In genomic region chr10:94095743-94096465, GRCm38 (mm10) we compare ENCODE assay signal across 15 mouse cellular contexts. TPM values are rescaled to one million over a fixed set of nuclear protein-coding genes. Genes with fewer than 3 reads are reported as not detected.
DNase-seq lines count a peak whose midpoint lies in the region; ATAC-seq and TF ChIP-seq lines count a peak whose summit lies in the region.
"Had no signal": no experiment of that assay in that cellular context is flagged by ENCODE, and none has a peak within 500 bp of the region (broad histone marks: within the 10 kb centered on the region; RNA-seq: fewer than 3 reads in every experiment).

No protein-coding gene starts in this region.

- H3K4me3 ChIP-seq in liver, adult 2 months (ENCODE audit: insufficient read depth, low read depth, low read length) = no peak overlapping the region
- H3K4me3 ChIP-seq in liver, postnatal 0 days (ENCODE audit: low read depth, low read length) = no peak overlapping the region
- 0 out of 2 replicates have a peak overlapping the region, but pooled peaks have one; percentile 15 for H3K4me3 ChIP-seq in lung, postnatal 0 days (ENCODE audit: low read depth, low read length)
- H3K4me3 ChIP-seq in midbrain, embryonic 11.5 days (ENCODE audit: low read depth, low read length) = no peak overlapping the region
- H3K4me3 ChIP-seq: erythroblast, embryonic 14.5 days; megakaryocyte, embryonic 14.5 days had no signal

- TF ChIP-seq POLR2A in liver, adult 2 months (IDR thresholded peaks at IDR 0.05; ENCODE audit: extremely low read depth, insufficient read depth, low read length) = no peak

- H3K36me3 ChIP-seq in liver, adult 2 months (ENCODE audit: control insufficient read depth, insufficient read depth, low read length) = peaks cover 29% of the 10 kb centered on the region
- peaks cover 15% of the 10 kb centered on the region for H3K36me3 ChIP-seq in liver, postnatal 0 days (replicated peaks; ENCODE audit: insufficient read depth, low read length)
- H3K36me3 ChIP-seq in lung, postnatal 0 days (ENCODE audit: insufficient read depth, low read length) = no peaks in the 10 kb centered on the region
- no peaks in the 10 kb centered on the region for H3K36me3 ChIP-seq in midbrain, embryonic 11.5 days (ENCODE audit: control insufficient read depth, insufficient read depth, low read length)

- H3K27me3 ChIP-seq in liver, adult 2 months (ENCODE audit: control insufficient read depth, insufficient read depth, low read length) = no peaks in the 10 kb centered on the region
- H3K27me3 ChIP-seq in liver, postnatal 0 days (ENCODE audit: insufficient read depth, low read length) = no peaks in the 10 kb centered on the region
- H3K27me3 ChIP-seq in lung, postnatal 0 days (replicated peaks; ENCODE audit: insufficient read depth, low read length) = no peaks in the 10 kb centered on the region
- no peaks in the 10 kb centered on the region for H3K27me3 ChIP-seq in midbrain, embryonic 11.5 days (ENCODE audit: control insufficient read depth, insufficient read depth, low read length)

- ATAC-seq in liver, postnatal 0 days = no peak
- peak; percentile 58 for ATAC-seq in lung, postnatal 0 days
- no peak for ATAC-seq in midbrain, embryonic 11.5 days (ENCODE audit: low FRiP score)
- no peak for ATAC-seq in megakaryocyte progenitor cell, adult 5-6 weeks (replicated peaks; ENCODE audit: poor library complexity)
- ATAC-seq: forebrain, embryonic 14.5 days had no signal

- H3K79me2 ChIP-seq in liver, adult 2 months (ENCODE audit: control insufficient read depth, insufficient read depth, low read length) = 0 out of 2 replicates have a peak, but pooled peaks cover 5% of the 10 kb centered on the region

- no peak overlapping the region for H3K4me2 ChIP-seq in liver, postnatal 0 days (ENCODE audit: low read depth, low read length)
- peak overlapping the region; percentile 25 for H3K4me2 ChIP-seq in lung, postnatal 0 days (replicated peaks; ENCODE audit: low read depth, low read length)
- H3K4me2 ChIP-seq in midbrain, embryonic 11.5 days = no peak overlapping the region

- peaks cover 18% of the 10 kb centered on the region for H3K4me1 ChIP-seq in liver, adult 2 months (ENCODE audit: control insufficient read depth, insufficient read depth, low read length)
- H3K4me1 ChIP-seq in liver, postnatal 0 days (ENCODE audit: insufficient read depth) = peaks cover 17% of the 10 kb centered on the region
- H3K4me1 ChIP-seq in lung, postnatal 0 days (ENCODE audit: insufficient read depth, low read depth, low read length) = peaks cover 30% of the 10 kb centered on the region
- peaks cover 7% of the 10 kb centered on the region for H3K4me1 ChIP-seq in midbrain, embryonic 11.5 days (ENCODE audit: control insufficient read depth, insufficient read depth, low read length)

- peak; percentile 25 for DNase-seq in embryo, embryonic 10 days (ENCODE audit: low spot score)
- DNase-seq in embryo, embryonic 11 days = no peak
- peak; percentile 45 for DNase-seq in liver, adult 2 months (ENCODE audit: extremely low read depth, low read depth, low spot score)
- DNase-seq in liver, postnatal 0 days = no peak
- peak; percentile 69 for DNase-seq in lung, postnatal 0 days (ENCODE audit: low spot score)
- no peak for DNase-seq in midbrain, embryonic 11.5 days (ENCODE audit: low spot score, missing footprints)
- no peak for DNase-seq in retina, embryonic 14.5 days (ENCODE audit: low spot score)
- DNase-seq: cerebellum, adult 9-11 months; kidney, postnatal 14 days; right cerebral cortex, adult 18-20 months; thymus, adult 2 months had no signal

- no peak overlapping the region for H3K9ac ChIP-seq in liver, adult 2 months (ENCODE audit: low read depth, low read length)
- no peak overlapping the region for H3K9ac ChIP-seq in liver, postnatal 0 days (replicated peaks)
- no peak overlapping the region for H3K9ac ChIP-seq in lung, postnatal 0 days (replicated peaks; ENCODE audit: low read depth)
- no peak overlapping the region for H3K9ac ChIP-seq in midbrain, embryonic 11.5 days (ENCODE audit: low read length)

- no peak for TF ChIP-seq EP300 in liver, postnatal 0 days (IDR thresholded peaks at IDR 0.05; ENCODE audit: low read depth)
- no peak for TF ChIP-seq EP300 in lung, postnatal 0 days (IDR thresholded peaks at IDR 0.05)

- no peak for TF ChIP-seq CTCF in liver, adult 2 months (IDR thresholded peaks at IDR 0.05; ENCODE audit: low read depth, low read length)
- TF ChIP-seq CTCF in liver, postnatal 0 days (IDR thresholded peaks at IDR 0.05; ENCODE audit: low read depth) = no peak
- TF ChIP-seq CTCF in lung, postnatal 0 days (IDR thresholded peaks at IDR 0.05) = no peak

- peaks cover 3% of the 10 kb centered on the region; the same call in 1 of the 2 replicates for H3K9me3 ChIP-seq in liver, postnatal 0 days (ENCODE audit: low read length)
- H3K9me3 ChIP-seq in lung, postnatal 0 days (ENCODE audit: low read length) = no peaks in the 10 kb centered on the region
- H3K9me3 ChIP-seq in midbrain, embryonic 11.5 days (ENCODE audit: control insufficient read depth, low read length) = no peaks in the 10 kb centered on the region; the same call in 1 of the 2 replicates

- WGBS in liver, adult 2 months = 65% methylated on average over 17 of the region's 17 CpGs
- 80% methylated on average over 17 of the region's 17 CpGs for WGBS in liver, postnatal 0 days (ENCODE audit: insufficient replicate concordance)
- 39% methylated on average over 17 of the region's 17 CpGs for WGBS in lung, postnatal 0 days
- 92% methylated on average over 17 of the region's 17 CpGs for WGBS in midbrain, embryonic 11.5 days

- H3K27ac ChIP-seq in liver, adult 2 months (replicated peaks; ENCODE audit: insufficient read depth, low read depth, low read length) = no peak overlapping the region
- H3K27ac ChIP-seq in liver, postnatal 0 days (ENCODE audit: low read depth) = no peak overlapping the region
- H3K27ac ChIP-seq in lung, postnatal 0 days (ENCODE audit: low read length) = peak overlapping the region; percentile 73
- H3K27ac ChIP-seq in midbrain, embryonic 11.5 days (ENCODE audit: low read depth, low read length) = no peak overlapping the region

RNA-seq across cellular contexts. Expression of gene Nr2c1, which starts 51.9 kb away (rescaled TPM):
- 6.4 and 8.3 TPM in 2 replicates for total RNA-seq in liver, adult 2 months (2014; rRNA removed)
- 3.4 and 3.7 TPM in 2 replicates for polyA plus RNA-seq in liver, adult 2 months (2012; rRNA removed)
- 2.4 and 2.9 TPM in 2 replicates for polyA plus RNA-seq in liver, postnatal 0 days (2015; fragmentation: Nextera tagmentation; extraction: Ambion mirVana)
- polyA plus RNA-seq in lung, postnatal 0 days (2015; fragmentation: Nextera tagmentation; extraction: Ambion mirVana) = 5.4 TPM in 2 replicates
- polyA plus RNA-seq in midbrain, embryonic 11.5 days (2014; fragmentation: Nextera tagmentation; extraction: Ambion mirVana) = 10.8 and 12.2 TPM in 2 replicates
- total RNA-seq in megakaryocyte progenitor cell, adult 5-6 weeks (2015) = 10.9 and 11.2 TPM in 2 replicates
- 5.0 and 6.2 TPM in 2 replicates for total RNA-seq in megakaryocyte progenitor cell, adult 5-6 weeks (2017)

Comparison
In these comparisons a context has a peak if more than half of its experiments do, and no peak if none do; other contexts are left out.
1. DNase-seq: peak in embryo, embryonic 10 days (single experiment), liver, adult 2 months (single experiment) and lung, postnatal 0 days (single experiment); none in embryo, embryonic 11 days (single experiment), liver, postnatal 0 days (single experiment), midbrain, embryonic 11.5 days (single experiment) and retina, embryonic 14.5 days (single experiment).